Mouse (Mus musculus): ENCODE results near the gene H1f0. TPM values are rescaled to one million over a fixed set of nuclear protein-coding genes. Genes with fewer than 3 reads are reported as not detected.

H1f0 gene
- polyA plus RNA-seq, 1 experiment from 2014 or later, result 136 TPM

- Histone ChIP-seq H3K27ac (ENCODE audit: low read length) (peak overlapping the region; percentile 44), H3K36me3 (ENCODE audit: control insufficient read depth, insufficient read depth) (peaks cover 46% of the 10 kb centered on the region), H3K4me1 (ENCODE audit: control insufficient read depth, low read depth, low read length) (peaks cover 17% of the 10 kb centered on the region), H3K4me3 (ENCODE audit: low read depth, low read length) (no peak overlapping the region), H3K9ac (ENCODE audit: low read depth, low read length) (no peak overlapping the region), H3K4me2 (ENCODE audit: low read depth, low read length) (no peak overlapping the region), H3K9me3 (replicated peaks; ENCODE audit: control insufficient read depth, low read length) (no peaks in the 10 kb centered on the region), H3K27me3 (ENCODE audit: control insufficient read depth, insufficient read depth, low read depth, low read length) (no peaks in the 10 kb centered on the region)
- 86% methylated on average over 2 of the region's 2 CpGs for WGBS (ENCODE audit: insufficient replicate concordance)
- no peak for ATAC-seq (ENCODE audit: low read depth)
Measured at GRCm38 (mm10) chr15:79052366-79052765, 24.1 kb downstream of the H1f0 start.

GRCm38 (mm10) chr15:79056601-79057000 is 28.4 kb downstream of the H1f0 start:
- Histone ChIP-seq H3K9ac (ENCODE audit: low read depth, low read length) (no peak overlapping the region), H3K36me3 (ENCODE audit: control insufficient read depth, insufficient read depth) (peaks cover 81% of the 10 kb centered on the region), H3K4me2 (ENCODE audit: low read depth, low read length) (no peak overlapping the region), H3K4me1 (ENCODE audit: control insufficient read depth, low read depth, low read length) (peaks cover 53% of the 10 kb centered on the region), H3K27me3 (ENCODE audit: control insufficient read depth, insufficient read depth, low read depth, low read length) (no peaks in the 10 kb centered on the region), H3K9me3 (replicated peaks; ENCODE audit: control insufficient read depth, low read length) (no peaks in the 10 kb centered on the region), H3K27ac (ENCODE audit: low read length) (no peak overlapping the region), H3K4me3 (ENCODE audit: low read depth, low read length) (no peak overlapping the region)
- no peak for ATAC-seq (ENCODE audit: low read depth)
- WGBS (ENCODE audit: insufficient replicate concordance), result 92% methylated on average over 7 of the region's 7 CpGs

GRCm38 (mm10) chr15:79057850-79058249 is 29.6 kb downstream of the H1f0 start:
- H3K9me3 ChIP-seq (replicated peaks; ENCODE audit: control insufficient read depth, low read length), result no peaks in the 10 kb centered on the region
- H3K36me3 ChIP-seq (ENCODE audit: control insufficient read depth, insufficient read depth), result peaks cover 80% of the 10 kb centered on the region
- no peak overlapping the region for H3K4me3 ChIP-seq (ENCODE audit: low read depth, low read length)
- H3K4me1 ChIP-seq (ENCODE audit: control insufficient read depth, low read depth, low read length), result peaks cover 43% of the 10 kb centered on the region
- H3K27ac ChIP-seq (ENCODE audit: low read length), result peak overlapping the region; percentile 70
- peak; percentile 17 for ATAC-seq (ENCODE audit: low read depth)
- 50% methylated on average over 6 of the region's 6 CpGs for WGBS (ENCODE audit: insufficient replicate concordance)
- H3K27me3 ChIP-seq (ENCODE audit: control insufficient read depth, insufficient read depth, low read depth, low read length), result no peaks in the 10 kb centered on the region
- peak overlapping the region; percentile 31 for H3K4me2 ChIP-seq (ENCODE audit: low read depth, low read length)
- no peak overlapping the region for H3K9ac ChIP-seq (ENCODE audit: low read depth, low read length)

GRCm38 (mm10) chr15:79060887-79061565 is 32.8 kb downstream of the H1f0 start:
- 68% methylated on average over 14 of the region's 14 CpGs for WGBS (ENCODE audit: insufficient replicate concordance)
- Histone ChIP-seq H3K27me3 (ENCODE audit: control insufficient read depth, insufficient read depth, low read depth, low read length) (no peaks in the 10 kb centered on the region), H3K27ac (ENCODE audit: low read length) (0 out of 2 replicates have a peak overlapping the region, but pooled peaks have one; percentile 0), H3K9me3 (replicated peaks; ENCODE audit: control insufficient read depth, low read length) (no peaks in the 10 kb centered on the region), H3K4me2 (ENCODE audit: low read depth, low read length) (peak overlapping the region; percentile 71), H3K4me1 (ENCODE audit: control insufficient read depth, low read depth, low read length) (peaks cover 57% of the 10 kb centered on the region), H3K36me3 (ENCODE audit: control insufficient read depth, insufficient read depth) (peaks cover 48% of the 10 kb centered on the region), H3K4me3 (ENCODE audit: low read depth, low read length) (peak overlapping the region; percentile 92), H3K9ac (ENCODE audit: low read depth, low read length) (peak overlapping the region; percentile 90)
- no peak for ATAC-seq (ENCODE audit: low read depth)

GRCm38 (mm10) chr15:79062376-79063159 is 34.3 kb downstream of the H1f0 start, which contains the start of gene Ankrd54:
Ankrd54 (minus strand) TSS chr15:79062893.
- Histone ChIP-seq H3K4me3 (ENCODE audit: low read depth, low read length) (peak within 1 kb of the TSS; percentile 92), H3K36me3 (ENCODE audit: control insufficient read depth, insufficient read depth) (peaks cover 34% of the 10 kb centered on the region), H3K4me1 (ENCODE audit: control insufficient read depth, low read depth, low read length) (peaks cover 66% of the 10 kb centered on the region), H3K9ac (ENCODE audit: low read depth, low read length) (peak within 1 kb of the TSS; percentile 90), H3K4me2 (ENCODE audit: low read depth, low read length) (peak within 1 kb of the TSS; percentile 78), H3K9me3 (replicated peaks; ENCODE audit: control insufficient read depth, low read length) (no peaks in the 10 kb centered on the region), H3K27me3 (ENCODE audit: control insufficient read depth, insufficient read depth, low read depth, low read length) (no peaks in the 10 kb centered on the region), H3K27ac (ENCODE audit: low read length) (peak within 1 kb of the TSS; percentile 93)
- WGBS (ENCODE audit: insufficient replicate concordance), result under 1% methylated on average over 80 of the region's 80 CpGs
- peak; percentile 97 for ATAC-seq (ENCODE audit: low read depth)

GRCm38 (mm10) chr15:79063160-79063740 is 35.0 kb downstream of the H1f0 start:
- no peaks in the 10 kb centered on the region for H3K27me3 ChIP-seq (ENCODE audit: control insufficient read depth, insufficient read depth, low read depth, low read length)
- ATAC-seq (ENCODE audit: low read depth), result no peak

GRCm38 (mm10) chr15:79065086-79065770 is 37.0 kb downstream of the H1f0 start:
- 70% methylated on average over 8 of the region's 8 CpGs for WGBS (ENCODE audit: insufficient replicate concordance)
- H3K27me3 ChIP-seq (ENCODE audit: control insufficient read depth, insufficient read depth, low read depth, low read length), result no peaks in the 10 kb centered on the region
- no peaks in the 10 kb centered on the region for H3K9me3 ChIP-seq (replicated peaks; ENCODE audit: control insufficient read depth, low read length)
- peak overlapping the region; percentile 25; the same call in 1 of the 2 replicates for H3K27ac ChIP-seq (ENCODE audit: low read length)
- H3K4me1 ChIP-seq (ENCODE audit: control insufficient read depth, low read depth, low read length), result peaks cover 62% of the 10 kb centered on the region
- peaks cover 7% of the 10 kb centered on the region for H3K36me3 ChIP-seq (ENCODE audit: control insufficient read depth, insufficient read depth)
- no peak overlapping the region for H3K4me2 ChIP-seq (ENCODE audit: low read depth, low read length)
- H3K9ac ChIP-seq (ENCODE audit: low read depth, low read length), result no peak overlapping the region
- ATAC-seq (ENCODE audit: low read depth), result no peak
- no peak overlapping the region for H3K4me3 ChIP-seq (ENCODE audit: low read depth, low read length)

More at GRCm38 (mm10) chr15:79063160-79063740, 35.0 kb downstream of the H1f0 start:
- Histone ChIP-seq H3K4me3 (ENCODE audit: low read depth, low read length) (peak overlapping the region; percentile 50), H3K27ac (ENCODE audit: low read length) (peak overlapping the region; percentile 59), H3K4me1 (ENCODE audit: control insufficient read depth, low read depth, low read length) (peaks cover 66% of the 10 kb centered on the region), H3K9me3 (replicated peaks; ENCODE audit: control insufficient read depth, low read length) (no peaks in the 10 kb centered on the region), H3K36me3 (ENCODE audit: control insufficient read depth, insufficient read depth) (peaks cover 27% of the 10 kb centered on the region), H3K4me2 (ENCODE audit: low read depth, low read length) (peak overlapping the region; percentile 78), H3K9ac (ENCODE audit: low read depth, low read length) (peak overlapping the region; percentile 58)
- WGBS (ENCODE audit: insufficient replicate concordance), result 10% methylated on average over 14 of the region's 14 CpGs

GRCm38 (mm10) chr15:79066276-79066675 is 38.0 kb downstream of the H1f0 start:
- H3K4me2 ChIP-seq (ENCODE audit: low read depth, low read length), result no peak overlapping the region
- H3K36me3 ChIP-seq (ENCODE audit: control insufficient read depth, insufficient read depth), result no peaks in the 10 kb centered on the region
- no peak overlapping the region for H3K27ac ChIP-seq (ENCODE audit: low read length)
- no peaks in the 10 kb centered on the region for H3K9me3 ChIP-seq (replicated peaks; ENCODE audit: control insufficient read depth, low read length)
- no peak for ATAC-seq (ENCODE audit: low read depth)
- no peaks in the 10 kb centered on the region for H3K27me3 ChIP-seq (ENCODE audit: control insufficient read depth, insufficient read depth, low read depth, low read length)
- WGBS (ENCODE audit: insufficient replicate concordance), result 59% methylated on average over 2 of the region's 2 CpGs
- peaks cover 51% of the 10 kb centered on the region for H3K4me1 ChIP-seq (ENCODE audit: control insufficient read depth, low read depth, low read length)
- H3K9ac ChIP-seq (ENCODE audit: low read depth, low read length), result no peak overlapping the region
- H3K4me3 ChIP-seq (ENCODE audit: low read depth, low read length), result no peak overlapping the region
